Mouse (Mus musculus) hematopoietic multipotent progenitor cell, adult 10-12 weeks (in vitro differentiated cells): Measurements from ENCODE around the gene Aldh5a1. TPM values are rescaled to one million over a fixed set of nuclear protein-coding genes. Genes with fewer than 3 reads are reported as not detected.

Experiments
- polyA plus RNA-seq: library from polyadenylated mRNA; stranded (reverse); fragments of >175 nt; gene quantifications from 2 replicates; pipeline ENCODE4 v1.2.3, GENCODE M21; 2012; ENCODE audit warnings: low replicate concordance

Aldh5a1 gene
- 0.37 and 0.79 TPM in 2 replicates for polyA plus RNA-seq

DNA sequence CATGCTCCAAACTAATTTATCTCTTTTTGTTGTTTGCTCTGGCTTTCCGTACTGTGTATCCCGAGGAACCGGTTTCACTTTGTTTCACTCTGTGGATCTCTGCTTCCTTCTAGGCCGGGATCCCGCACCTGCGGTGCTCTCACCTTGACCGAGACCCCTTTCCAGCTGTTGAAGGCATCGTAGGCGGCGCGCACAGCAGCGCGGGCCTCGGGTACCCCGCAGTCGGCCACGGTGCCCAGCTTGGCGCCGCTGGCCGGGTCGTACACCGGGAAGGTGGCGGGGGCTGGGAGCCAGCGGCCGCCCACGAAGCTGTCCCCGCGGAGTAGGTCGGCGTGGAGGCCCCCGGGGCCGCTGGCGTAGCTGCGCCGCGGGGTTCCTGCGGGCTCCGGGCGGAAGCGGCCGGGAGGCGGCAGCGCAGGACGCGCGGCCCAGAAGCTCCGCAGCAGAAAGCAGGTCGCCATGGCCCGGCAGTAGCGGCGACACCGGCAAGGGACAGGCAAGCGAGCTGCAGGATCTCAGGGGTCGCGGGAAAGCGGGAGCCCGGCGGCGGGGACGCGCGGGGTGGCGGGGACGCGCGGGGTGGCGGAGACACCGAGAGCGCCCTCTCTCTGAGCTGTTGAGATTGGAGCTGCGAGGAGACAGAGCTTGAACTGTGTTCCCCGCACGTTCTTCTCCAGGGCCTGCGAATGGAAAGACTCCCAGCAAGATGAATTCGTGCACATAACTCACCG is at the start of gene Aldh5a1:
Gene Aldh5a1, minus strand, starts transcription at position 554 of the 731 bp plus-strand sequence.

DNA sequence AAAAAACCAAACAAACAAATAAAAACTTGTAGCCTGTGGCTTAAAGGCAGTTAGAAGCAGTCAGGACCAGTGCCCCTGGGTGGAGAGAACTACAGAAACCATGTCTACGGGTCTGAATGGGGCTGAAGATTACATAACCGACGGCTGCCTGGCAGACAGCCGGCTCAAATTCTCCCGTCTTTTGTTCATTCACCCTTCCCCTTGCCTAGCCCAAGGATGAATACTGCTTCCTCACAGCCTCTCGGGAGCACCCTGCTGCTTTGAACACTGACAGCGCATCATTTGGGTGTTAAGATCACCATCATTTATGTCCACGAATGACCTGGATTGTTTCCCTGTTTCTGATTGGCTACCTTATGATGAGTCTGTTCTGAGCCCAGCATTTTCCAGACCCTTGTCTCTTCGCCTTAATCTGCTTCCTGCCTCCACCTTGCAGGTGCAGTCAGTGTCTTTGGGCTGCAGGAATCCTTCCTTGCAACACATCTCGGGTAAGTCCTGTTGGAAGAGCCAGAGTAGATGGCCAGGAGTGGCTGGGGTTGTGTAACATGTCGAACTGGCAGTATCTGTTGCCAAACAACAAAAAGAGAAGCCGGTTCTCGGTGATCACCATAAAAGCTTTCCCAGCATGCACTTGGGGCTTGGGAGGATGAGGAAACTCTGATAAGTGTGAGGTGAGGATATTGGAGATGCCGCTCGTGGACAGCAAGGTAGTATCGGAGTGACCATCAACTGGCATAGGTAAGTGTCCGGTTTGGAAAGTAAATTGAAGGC is 5.2 kb upstream of the Aldh5a1 start, which contains the start of gene Gpld1:
Gene Gpld1, plus strand, starts transcription at position 641 of the 771 bp plus-strand sequence.

Other genes starting within 250 kb of the Aldh5a1 start
- not detected in 2 replicates for gene Armh2, start 196.4 kb downstream of the Aldh5a1 start, polyA plus RNA-seq
- 0.56 and 3.2 TPM in 2 replicates for gene Gmnn, start 175.7 kb downstream of the Aldh5a1 start, polyA plus RNA-seq
- gene BC005537, start 136.0 kb downstream of the Aldh5a1 start, polyA plus RNA-seq, result 74.8 and 195 TPM in 2 replicates
- 23.5 and 41.8 TPM in 2 replicates for gene Acot13, start 106.1 kb downstream of the Aldh5a1 start, polyA plus RNA-seq
- gene Tdp2, start 106.0 kb downstream of the Aldh5a1 start, polyA plus RNA-seq, result 20.4 and 29.7 TPM in 2 replicates
- 0.02 TPM in 1 of 2 replicates, not detected in the other for gene D130043K22Rik, start 92.5 kb downstream of the Aldh5a1 start, polyA plus RNA-seq
- 0.04 TPM in 1 of 2 replicates, not detected in the other for gene Gpld1, start 5.5 kb upstream of the Aldh5a1 start, polyA plus RNA-seq
- 6.7 and 6.9 TPM in 2 replicates for gene Mrs2, start 82.7 kb upstream of the Aldh5a1 start, polyA plus RNA-seq
- gene Dcdc2a, start 118.3 kb upstream of the Aldh5a1 start, polyA plus RNA-seq, result not detected in 2 replicates